Mouse (Mus musculus): ENCODE measurements at regions not wholly inside any gene's neighbourhood (a gene's known extent, or its start where the extent isn't known, plus 50 kb on each side); places are given as distances from the start of the nearest gene placed in this dataset.

DNA sequence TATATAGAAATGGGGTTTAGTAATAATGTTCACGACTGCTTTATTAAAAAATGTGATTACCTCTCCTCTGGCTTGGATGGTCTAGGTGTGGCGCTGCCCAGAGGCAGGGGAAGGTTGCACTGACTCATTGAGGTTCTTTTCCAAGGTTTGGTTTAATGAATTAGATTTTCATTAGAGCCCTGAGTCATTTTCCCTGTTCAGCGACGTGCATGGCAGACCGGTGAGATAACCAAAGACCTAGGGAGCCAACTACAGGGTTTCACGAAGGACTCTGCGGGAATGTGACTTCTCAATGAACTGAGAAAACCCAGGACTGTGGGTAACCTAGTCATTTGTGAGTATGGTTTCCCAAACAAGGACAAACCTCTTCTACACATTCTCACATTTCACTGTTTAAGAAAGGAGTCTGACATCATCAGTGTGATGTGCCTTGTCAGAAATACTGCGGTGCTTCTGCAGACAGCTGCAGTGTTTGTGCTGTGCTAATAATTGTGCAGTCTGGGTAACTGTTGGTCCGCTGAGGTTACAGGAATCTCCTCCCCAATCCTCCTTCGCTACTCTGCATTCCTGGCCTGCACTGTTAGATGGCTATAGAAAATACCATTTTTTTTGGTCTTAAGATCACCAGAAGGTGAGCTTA is 70.3 kb upstream of the Dnah5 start:
- 69% methylated on average over 10 of the region's 10 CpGs for WGBS

DNA sequence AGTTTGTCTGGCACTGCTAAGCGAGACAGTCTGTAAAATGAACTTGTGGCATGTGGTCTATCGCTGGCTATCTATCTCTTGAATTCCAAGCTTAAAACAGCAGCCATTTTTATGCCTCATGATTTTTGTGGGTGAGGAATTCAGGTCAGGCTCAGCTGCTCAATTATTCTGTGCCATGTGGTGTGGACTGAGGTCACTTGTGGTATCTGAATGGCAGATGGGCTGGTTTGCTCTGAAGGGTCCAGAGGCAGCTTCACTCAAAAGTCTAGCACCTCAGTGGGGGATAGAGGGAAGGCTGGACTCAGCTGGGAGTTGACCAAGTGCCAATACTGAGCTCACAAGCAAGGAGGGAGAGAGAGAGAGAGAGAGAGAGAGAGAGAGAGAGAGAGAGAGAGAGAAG is 69.3 kb upstream of the Dnah5 start:
- Histone ChIP-seq H3K9me3 (ENCODE audit: control insufficient read depth, low read length) (no peaks in the 10 kb centered on the region), H3K4me1 (ENCODE audit: control insufficient read depth, insufficient read depth, low read depth, low read length) (no peaks in the 10 kb centered on the region; the same call in 1 of the 2 replicates), H3K9ac (ENCODE audit: low read depth, low read length) (no peak overlapping the region), H3K4me3 (ENCODE audit: low read length) (no peak overlapping the region), H3K27me3 (replicated peaks; ENCODE audit: control insufficient read depth, insufficient read depth, low read length) (no peaks in the 10 kb centered on the region), H3K4me2 (ENCODE audit: low read length) (no peak overlapping the region), H3K27ac (ENCODE audit: low read depth, low read length) (no peak overlapping the region), H3K36me3 (ENCODE audit: control insufficient read depth, insufficient read depth, low read length) (no peaks in the 10 kb centered on the region)
- WGBS: 57% methylated on average over 2 of the region's 2 CpGs
- ATAC-seq: 0 out of 2 replicates have a peak, but pooled peaks have one; percentile 52

More for the DNA sequence above, 70.3 kb upstream of the Dnah5 start:
- no peaks in the 10 kb centered on the region for H3K27me3 ChIP-seq (replicated peaks; ENCODE audit: control insufficient read depth, insufficient read depth, low read length)
- no peak overlapping the region for H3K4me3 ChIP-seq (ENCODE audit: low read length)
- no peak overlapping the region for H3K9ac ChIP-seq (ENCODE audit: low read depth, low read length)
- no peak overlapping the region for H3K27ac ChIP-seq (ENCODE audit: low read depth, low read length)
- H3K9me3 ChIP-seq (ENCODE audit: control insufficient read depth, low read length): no peaks in the 10 kb centered on the region
- ATAC-seq: no peak
- H3K4me2 ChIP-seq (ENCODE audit: low read length): no peak overlapping the region
- no peaks in the 10 kb centered on the region for H3K36me3 ChIP-seq (ENCODE audit: control insufficient read depth, insufficient read depth, low read length)
- no peaks in the 10 kb centered on the region; the same call in 1 of the 2 replicates for H3K4me1 ChIP-seq (ENCODE audit: control insufficient read depth, insufficient read depth, low read depth, low read length)

DNA sequence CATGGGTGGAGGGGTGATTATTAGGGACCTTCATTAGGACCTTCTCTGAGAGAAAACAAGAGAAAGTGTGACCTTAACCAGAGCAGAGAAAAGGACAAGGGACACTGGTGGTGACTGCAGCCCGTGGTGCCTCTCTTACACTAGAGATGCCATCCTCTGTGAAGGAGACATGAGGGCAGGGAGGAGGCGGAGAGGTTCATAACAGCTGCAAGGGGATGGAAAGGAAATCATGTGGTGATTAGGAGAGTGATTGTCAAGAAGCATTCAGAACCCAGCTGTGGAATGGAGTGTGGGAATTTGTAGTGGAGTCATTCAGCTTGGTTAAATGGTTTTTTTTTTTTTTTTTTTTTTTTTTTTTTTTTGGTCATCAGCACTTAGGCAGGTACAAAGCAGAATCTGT is 64.7 kb upstream of the Dnah5 start:
- Histone ChIP-seq H3K27ac (ENCODE audit: low read depth, low read length) (no peak overlapping the region), H3K27me3 (replicated peaks; ENCODE audit: control insufficient read depth, insufficient read depth, low read length) (no peaks in the 10 kb centered on the region), H3K9me3 (ENCODE audit: control insufficient read depth, low read length) (no peaks in the 10 kb centered on the region), H3K4me1 (ENCODE audit: control insufficient read depth, insufficient read depth, low read depth, low read length) (no peaks in the 10 kb centered on the region), H3K4me2 (ENCODE audit: low read length) (no peak overlapping the region), H3K4me3 (ENCODE audit: low read length) (no peak overlapping the region), H3K36me3 (ENCODE audit: control insufficient read depth, insufficient read depth, low read length) (no peaks in the 10 kb centered on the region), H3K9ac (ENCODE audit: low read depth, low read length) (no peak overlapping the region)
- 79% methylated on average over 2 of the region's 2 CpGs for WGBS
- ATAC-seq: no peak

DNA sequence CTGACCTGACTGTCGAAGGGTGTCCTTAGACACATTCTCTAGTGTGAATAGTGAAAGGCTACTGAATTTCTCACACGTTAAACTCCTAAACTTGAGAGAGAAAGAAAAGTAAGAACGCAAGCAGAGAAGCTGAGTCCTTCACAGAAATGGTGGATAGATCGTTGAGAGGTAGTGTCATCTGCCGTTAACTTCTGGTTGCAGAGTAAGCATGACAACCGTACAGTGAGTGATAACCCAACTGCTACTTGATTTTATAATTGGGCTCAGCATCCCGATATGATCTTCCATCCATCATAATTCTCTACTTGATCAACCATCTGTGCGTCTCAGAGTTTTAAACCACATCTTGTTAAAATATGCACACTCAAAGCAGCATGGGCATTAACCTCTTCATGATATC is 63.3 kb upstream of the Dnah5 start:
- H3K9ac ChIP-seq (ENCODE audit: low read depth, low read length): no peak overlapping the region
- no peaks in the 10 kb centered on the region for H3K9me3 ChIP-seq (ENCODE audit: control insufficient read depth, low read length)
- H3K4me1 ChIP-seq (ENCODE audit: control insufficient read depth, insufficient read depth, low read depth, low read length): no peaks in the 10 kb centered on the region
- H3K27ac ChIP-seq (ENCODE audit: low read depth, low read length): no peak overlapping the region
- no peaks in the 10 kb centered on the region for H3K36me3 ChIP-seq (ENCODE audit: control insufficient read depth, insufficient read depth, low read length)
- H3K4me3 ChIP-seq (ENCODE audit: low read length): no peak overlapping the region
- H3K27me3 ChIP-seq (replicated peaks; ENCODE audit: control insufficient read depth, insufficient read depth, low read length): no peaks in the 10 kb centered on the region
- no peak for ATAC-seq
- H3K4me2 ChIP-seq (ENCODE audit: low read length): no peak overlapping the region
- WGBS: 89% methylated on average over 8 of the region's 8 CpGs

DNA sequence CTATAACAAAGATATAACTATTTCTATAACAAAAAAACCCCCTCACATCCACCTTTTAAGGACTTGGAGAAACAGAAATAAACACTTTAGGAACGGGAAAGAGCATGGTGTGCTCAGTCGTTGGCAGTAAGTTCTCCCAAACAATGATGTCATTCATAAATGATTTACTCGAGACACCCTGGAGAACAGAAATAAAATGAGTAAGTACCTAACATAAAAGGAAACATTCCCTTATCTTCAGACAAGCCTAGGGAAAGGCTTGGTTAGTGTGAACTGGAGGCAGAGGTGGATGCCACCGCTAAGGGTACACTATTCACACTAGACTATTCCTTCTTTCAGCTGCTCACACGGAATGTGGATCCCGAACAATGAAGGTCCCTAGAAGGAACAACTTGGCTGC is 62.2 kb upstream of the Dnah5 start:
- Histone ChIP-seq H3K4me2 (ENCODE audit: low read length) (no peak overlapping the region), H3K27me3 (replicated peaks; ENCODE audit: control insufficient read depth, insufficient read depth, low read length) (no peaks in the 10 kb centered on the region), H3K4me3 (ENCODE audit: low read length) (no peak overlapping the region), H3K36me3 (ENCODE audit: control insufficient read depth, insufficient read depth, low read length) (no peaks in the 10 kb centered on the region), H3K9me3 (ENCODE audit: control insufficient read depth, low read length) (no peaks in the 10 kb centered on the region), H3K27ac (ENCODE audit: low read depth, low read length) (no peak overlapping the region), H3K4me1 (ENCODE audit: control insufficient read depth, insufficient read depth, low read depth, low read length) (no peaks in the 10 kb centered on the region), H3K9ac (ENCODE audit: low read depth, low read length) (no peak overlapping the region)
- 72% methylated on average over 6 of the region's 6 CpGs for WGBS
- no peak for ATAC-seq

DNA sequence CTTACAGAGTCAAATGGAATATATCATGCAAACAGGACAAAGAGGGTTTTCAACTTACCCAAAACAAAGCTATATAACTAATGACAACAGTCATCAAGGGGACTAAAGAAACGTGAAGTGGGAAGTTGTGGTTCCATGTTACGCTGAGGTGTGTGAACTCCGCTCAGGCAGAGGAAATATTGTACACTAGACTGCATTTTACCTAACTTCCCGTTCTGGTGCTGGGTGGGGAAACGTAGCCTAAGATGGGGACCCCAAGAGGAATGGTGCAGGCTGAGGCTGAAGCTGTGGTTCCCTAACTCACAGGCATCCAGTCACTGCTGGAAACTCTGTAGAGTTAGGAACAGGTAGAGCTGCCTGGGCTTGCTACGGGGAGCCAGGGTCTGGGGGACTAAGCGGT is 59.3 kb upstream of the Dnah5 start:
- no peaks in the 10 kb centered on the region for H3K4me1 ChIP-seq (ENCODE audit: control insufficient read depth, insufficient read depth, low read depth, low read length)
- no peaks in the 10 kb centered on the region for H3K36me3 ChIP-seq (ENCODE audit: control insufficient read depth, insufficient read depth, low read length)
- no peaks in the 10 kb centered on the region for H3K9me3 ChIP-seq (ENCODE audit: control insufficient read depth, low read length)
- no peak overlapping the region for H3K4me2 ChIP-seq (ENCODE audit: low read length)
- no peaks in the 10 kb centered on the region for H3K27me3 ChIP-seq (replicated peaks; ENCODE audit: control insufficient read depth, insufficient read depth, low read length)
- no peak overlapping the region for H3K9ac ChIP-seq (ENCODE audit: low read depth, low read length)
- WGBS: 90% methylated on average over 7 of the region's 7 CpGs
- no peak overlapping the region for H3K4me3 ChIP-seq (ENCODE audit: low read length)
- H3K27ac ChIP-seq (ENCODE audit: low read depth, low read length): no peak overlapping the region
- ATAC-seq: no peak

DNA sequence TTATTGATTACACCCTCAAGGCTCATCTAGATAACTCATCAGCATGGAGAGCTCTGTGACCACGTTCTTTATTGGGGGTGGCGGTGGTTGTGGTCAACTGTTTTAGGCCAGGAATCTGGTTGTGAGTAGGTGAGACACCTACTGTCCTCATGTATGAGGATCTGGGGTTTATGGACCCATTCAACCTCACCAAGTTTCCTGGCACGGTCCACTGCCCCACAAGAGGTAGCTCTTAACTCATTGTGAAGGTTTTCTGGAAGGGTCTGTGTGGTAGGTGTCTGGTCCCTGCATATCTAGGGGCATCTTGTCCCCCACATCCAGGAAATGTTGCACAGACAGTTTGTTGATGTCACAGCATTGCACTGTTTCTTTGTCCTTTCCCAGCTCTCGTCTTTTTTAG is 58.7 kb upstream of the Dnah5 start:
- Histone ChIP-seq H3K27me3 (replicated peaks; ENCODE audit: control insufficient read depth, insufficient read depth, low read length) (no peaks in the 10 kb centered on the region), H3K27ac (ENCODE audit: low read depth, low read length) (no peak overlapping the region), H3K36me3 (ENCODE audit: control insufficient read depth, insufficient read depth, low read length) (no peaks in the 10 kb centered on the region), H3K4me1 (ENCODE audit: control insufficient read depth, insufficient read depth, low read depth, low read length) (no peaks in the 10 kb centered on the region), H3K9me3 (ENCODE audit: control insufficient read depth, low read length) (no peaks in the 10 kb centered on the region), H3K4me2 (ENCODE audit: low read length) (no peak overlapping the region), H3K4me3 (ENCODE audit: low read length) (no peak overlapping the region), H3K9ac (ENCODE audit: low read depth, low read length) (no peak overlapping the region)
- 88% methylated on average over 4 of the region's 4 CpGs for WGBS
- no peak for ATAC-seq

DNA sequence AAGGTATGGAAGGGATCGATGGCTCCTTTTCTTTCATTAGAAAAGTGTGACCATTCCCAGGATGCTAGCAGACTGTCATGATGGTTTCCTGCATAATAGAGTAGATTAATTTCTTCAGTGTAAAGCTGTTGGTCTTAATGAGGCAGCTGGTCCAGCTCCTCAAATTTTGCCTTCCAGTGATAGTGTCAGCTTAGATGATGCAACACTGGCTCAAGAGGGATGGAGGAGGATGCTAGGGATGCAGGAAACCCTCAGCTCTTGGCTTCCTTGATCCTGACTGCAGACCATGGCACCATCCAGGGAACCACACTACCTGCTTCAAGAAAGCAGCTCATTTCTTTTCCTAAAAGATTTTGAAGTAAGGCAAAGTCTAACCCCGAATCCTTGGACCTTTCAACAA is 51.9 kb upstream of the Dnah5 start:
- Histone ChIP-seq H3K27ac (ENCODE audit: low read depth, low read length) (no peak overlapping the region), H3K9me3 (ENCODE audit: control insufficient read depth, low read length) (no peaks in the 10 kb centered on the region), H3K4me3 (ENCODE audit: low read length) (no peak overlapping the region), H3K27me3 (replicated peaks; ENCODE audit: control insufficient read depth, insufficient read depth, low read length) (no peaks in the 10 kb centered on the region), H3K4me1 (ENCODE audit: control insufficient read depth, insufficient read depth, low read depth, low read length) (peaks cover 8% of the 10 kb centered on the region), H3K36me3 (ENCODE audit: control insufficient read depth, insufficient read depth, low read length) (no peaks in the 10 kb centered on the region), H3K9ac (ENCODE audit: low read depth, low read length) (no peak overlapping the region), H3K4me2 (ENCODE audit: low read length) (no peak overlapping the region)
- no peak for ATAC-seq
- WGBS: 75% methylated on average over 2 of the region's 2 CpGs

All from hindbrain, embryonic 16.5 days (tissue).